Mouse (Mus musculus) midbrain, postnatal 0 days (tissue): Measurements from ENCODE around the gene Mmp19. TPM values are rescaled to one million over a fixed set of nuclear protein-coding genes. Genes with fewer than 3 reads are reported as not detected.
A peak's percentile ranks its signal among the peaks of the same experiment; 100 is the strongest.

Experiments
- ATAC-seq: fragments of 200-750 bp; cut with Nextera tagmentation; 2 replicates; pipeline ENCODE4 v1.8.0; 2017; ENCODE audit warnings: moderate number of reproducible peaks, mild to moderate bottlenecking, moderate TSS enrichment, moderate library complexity; ENCODE audit not compliant: low FRiP score
- DNase-seq: peaks from one replicate; pipeline ENCODE4 v3.0.0-alpha.2; 2015; ENCODE audit warnings: low spot score
- H3K27ac ChIP-seq: fragments of 300-500 bp; sonication (generic); 2 replicates; pipeline ENCODE4 v1.5.1; 2014; ENCODE audit warnings: low read depth, mild to moderate bottlenecking, low read length, mixed read lengths
- H3K27me3 ChIP-seq: fragments of 300-500 bp; sonication (generic); 2 replicates; pipeline ENCODE4 v1.6.1; 2014; ENCODE audit warnings: low read length, control low read depth, mixed read lengths; ENCODE audit not compliant: insufficient read depth
- H3K36me3 ChIP-seq: fragments of 300-500 bp; sonication (generic); 2 replicates; pipeline ENCODE4 v1.6.1; 2014; ENCODE audit warnings: low read length, control low read depth, mixed read lengths; ENCODE audit not compliant: insufficient read depth
- H3K4me1 ChIP-seq: fragments of 300-500 bp; sonication (generic); 2 replicates; pipeline ENCODE4 v1.6.1; 2014; ENCODE audit warnings: mild to moderate bottlenecking, control low read depth, antibody characterized with exemption, low read length, mixed read lengths; ENCODE audit not compliant: insufficient read depth
- H3K4me2 ChIP-seq: fragments of 300-500 bp; sonication (generic); 2 replicates; pipeline ENCODE4 v1.6.1; 2014; ENCODE audit warnings: low read depth, mild to moderate bottlenecking, low read length, mixed read lengths; ENCODE audit not compliant: poor library complexity, severe bottlenecking
- H3K4me3 ChIP-seq: fragments of 300-500 bp; sonication (generic); 2 replicates; pipeline ENCODE4 v1.5.1; 2014; ENCODE audit warnings: low read depth, mild to moderate bottlenecking, low read length, moderate library complexity
- H3K9ac ChIP-seq: fragments of 300-500 bp; sonication (generic); replicated peaks from 2 replicates; pipeline ENCODE4 v1.6.1; 2014; ENCODE audit warnings: mild to moderate bottlenecking, low read length, moderate library complexity, mixed read lengths; ENCODE audit not compliant: poor library complexity, severe bottlenecking
- H3K9me3 ChIP-seq: fragments of 300-500 bp; sonication (generic); 2 replicates; pipeline ENCODE4 v1.6.1; 2016; ENCODE audit warnings: low read length, control low read depth
- CTCF ChIP-seq: IDR thresholded peaks from 2 replicates; pipeline ENCODE4 v1.5.1; 2016; ENCODE audit warnings: antibody characterized with exemption, mild to moderate bottlenecking
- WGBS: fragments of 180-500 bp; shearing (Covaris S2); extraction: QIAGEN DNeasy Blood & Tissue Kit; methylation state at CpG from one replicate; pipeline ENCODE4 v1.1.7; 2014; 5-methylcytosine and 5-hydroxymethylcytosine counted together
- polyA plus RNA-seq: library from polyadenylated mRNA; unstranded; fragments of >200 nt; fragmentation: Nextera tagmentation; extraction: Ambion mirVana; gene quantifications from 2 replicates; pipeline ENCODE4 v1.2.1, GENCODE M21; 2015
- total RNA-seq: library from RNA; depleted of rRNA; stranded (reverse); fragments of >200 nt; gene quantifications from 2 replicates; pipeline ENCODE4 v1.2.3, GENCODE M21; 2014

The Mmp19 gene
- total and polyA plus RNA-seq, 2 experiments from 2014 or later, result 0.54 to 1.3 TPM

DNA sequence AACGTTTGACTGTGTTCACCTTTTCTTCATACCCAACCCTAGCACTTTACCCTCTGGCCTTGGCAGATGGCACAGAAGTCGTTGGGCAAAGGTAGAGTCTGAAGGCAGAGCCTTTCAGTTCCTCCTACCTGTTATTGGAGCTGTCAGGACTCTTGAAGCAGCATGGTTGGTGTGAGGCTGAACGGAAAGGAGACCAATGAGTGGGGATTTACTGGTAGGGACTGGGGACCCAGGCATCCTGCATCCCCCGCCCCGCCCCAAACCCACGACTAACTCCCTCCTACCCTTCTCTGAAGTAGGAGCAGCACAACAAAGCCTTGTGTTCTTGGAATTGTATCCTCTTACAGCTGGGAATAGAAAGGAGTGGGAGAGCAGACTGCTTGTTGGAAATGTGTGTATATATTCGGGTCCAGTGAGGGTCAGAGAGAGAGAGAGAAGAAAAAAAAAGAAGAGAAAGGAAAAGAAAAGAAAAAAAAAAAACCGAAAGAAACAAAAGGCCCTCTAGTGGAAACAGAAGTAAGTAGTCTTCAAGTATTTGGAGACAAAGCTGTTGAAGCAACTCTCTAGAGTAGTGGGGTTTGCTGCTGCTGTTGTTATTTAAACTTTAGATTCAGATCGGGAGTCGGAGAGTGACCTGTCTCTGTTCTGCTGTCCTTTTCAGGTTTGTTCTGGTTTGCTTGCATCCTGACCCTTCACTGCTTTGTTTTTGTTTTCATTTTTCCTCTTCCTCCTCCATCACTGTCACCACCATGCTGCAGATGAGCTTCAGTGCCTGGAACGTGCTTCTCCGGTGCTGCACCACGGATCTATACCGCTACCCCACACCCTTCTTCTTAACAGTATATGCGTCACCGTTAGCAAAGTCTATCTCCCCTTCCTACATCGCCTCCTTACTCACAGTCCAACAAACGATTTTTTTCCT is 45.8 kb upstream of the Mmp19 start, which contains the start of gene Dgka:
TSS of gene Dgka (minus strand) at position 176 of the 922 bp plus-strand sequence.
- WGBS, result 24% methylated on average over 18 of the region's 18 CpGs
- DNase-seq, result peak; percentile 8
- H3K27ac ChIP-seq, result no peak within 1 kb of the TSS

DNA sequence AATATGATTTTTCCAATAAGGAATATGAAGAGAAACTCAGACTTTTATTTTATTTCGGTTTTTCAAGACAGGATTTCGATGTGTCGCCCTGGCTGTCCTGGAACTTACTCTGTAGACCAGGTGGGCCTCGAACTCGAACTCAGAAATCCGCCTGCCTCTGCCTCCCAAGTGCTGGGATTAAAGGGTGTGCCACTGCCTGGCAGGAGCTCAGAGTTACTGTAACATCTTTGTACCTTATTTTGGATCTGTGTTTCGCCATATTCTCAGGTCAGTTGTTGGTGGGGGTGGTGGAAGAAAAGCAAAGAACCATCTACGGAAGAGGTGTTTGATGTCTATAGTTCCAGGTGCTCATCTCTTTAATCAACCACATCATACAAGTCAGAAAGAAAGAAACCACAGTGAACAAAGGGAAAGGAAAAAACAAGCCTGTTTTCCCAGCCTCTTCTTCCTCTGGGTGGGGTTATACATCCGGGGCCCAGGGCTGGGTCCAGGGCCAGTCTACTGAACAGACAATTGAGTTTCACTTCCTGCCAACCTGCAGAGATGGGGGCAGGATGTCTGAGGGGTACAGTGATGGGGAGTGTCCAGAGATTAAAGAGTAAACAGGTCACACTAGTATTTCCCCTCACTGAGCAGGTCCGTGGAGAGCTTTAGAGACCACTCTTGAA is 44.6 kb upstream of the Mmp19 start:
- ATAC-seq (no peak), DNase-seq (no peak)
- Histone ChIP-seq H3K27me3 (peaks cover 7% of the 10 kb centered on the region; the same call in 1 of the 2 replicates), H3K4me1 (peaks cover 6% of the 10 kb centered on the region; the same call in 1 of the 2 replicates), H3K4me2 (no peak overlapping the region), H3K9ac (no peak overlapping the region), H3K27ac (no peak overlapping the region), H3K36me3 (no peaks in the 10 kb centered on the region), H3K9me3 (no peaks in the 10 kb centered on the region), H3K4me3 (no peak overlapping the region)
- TF ChIP-seq CTCF, result no peak
- WGBS, result 94% methylated on average over 10 of the region's 10 CpGs

More for the DNA sequence above, 45.8 kb upstream of the Mmp19 start, which contains the start of gene Dgka:
- Histone ChIP-seq H3K9ac (peak within 1 kb of the TSS; percentile 66), H3K9me3 (no peaks in the 10 kb centered on the region), H3K4me1 (peaks cover 6% of the 10 kb centered on the region; the same call in 1 of the 2 replicates), H3K4me2 (peak within 1 kb of the TSS; percentile 99), H3K4me3 (peak within 1 kb of the TSS; percentile 68), H3K36me3 (no peaks in the 10 kb centered on the region), H3K27me3 (peaks cover 7% of the 10 kb centered on the region; the same call in 1 of the 2 replicates)
- TF ChIP-seq CTCF, result peak; percentile 50
- no peak for ATAC-seq

GRCm38 (mm10) chr10:128746972-128747645 is 43.6 kb upstream of the Mmp19 start:
- ATAC-seq, result no peak
- peaks cover 6% of the 10 kb centered on the region; the same call in 1 of the 2 replicates for H3K27me3 ChIP-seq
- no peak for DNase-seq
- peak overlapping the region; percentile 91 for H3K27ac ChIP-seq
- peak overlapping the region; percentile 88 for H3K4me2 ChIP-seq
- 40% methylated on average over 9 of the region's 9 CpGs for WGBS
- H3K9ac ChIP-seq, result peak overlapping the region; percentile 78; the same call in 1 of the 2 replicates
- TF ChIP-seq CTCF, result no peak
- peak overlapping the region; percentile 66 for H3K4me3 ChIP-seq
- no peaks in the 10 kb centered on the region for H3K36me3 ChIP-seq
- H3K9me3 ChIP-seq, result no peaks in the 10 kb centered on the region
- peaks cover 6% of the 10 kb centered on the region; the same call in 1 of the 2 replicates for H3K4me1 ChIP-seq

GRCm38 (mm10) chr10:128747646-128748251 is 43.0 kb upstream of the Mmp19 start, which contains the start of gene Pym1:
Pym1 (plus strand) TSS chr10:128747889.
- peak within 1 kb of the TSS; percentile 78 for H3K9ac ChIP-seq
- DNase-seq (peak; percentile 34), ATAC-seq (peak; percentile 52)
- H3K36me3 ChIP-seq, result no peaks in the 10 kb centered on the region
- no peaks in the 10 kb centered on the region for H3K27me3 ChIP-seq
- H3K4me2 ChIP-seq, result peak within 1 kb of the TSS; percentile 88
- peak within 1 kb of the TSS; percentile 91 for H3K27ac ChIP-seq
- TF ChIP-seq CTCF, result no peak
- under 1% methylated on average over 36 of the region's 36 CpGs for WGBS
- peak within 1 kb of the TSS; percentile 66 for H3K4me3 ChIP-seq
- peaks cover 6% of the 10 kb centered on the region; the same call in 1 of the 2 replicates for H3K4me1 ChIP-seq
- no peaks in the 10 kb centered on the region for H3K9me3 ChIP-seq

DNA sequence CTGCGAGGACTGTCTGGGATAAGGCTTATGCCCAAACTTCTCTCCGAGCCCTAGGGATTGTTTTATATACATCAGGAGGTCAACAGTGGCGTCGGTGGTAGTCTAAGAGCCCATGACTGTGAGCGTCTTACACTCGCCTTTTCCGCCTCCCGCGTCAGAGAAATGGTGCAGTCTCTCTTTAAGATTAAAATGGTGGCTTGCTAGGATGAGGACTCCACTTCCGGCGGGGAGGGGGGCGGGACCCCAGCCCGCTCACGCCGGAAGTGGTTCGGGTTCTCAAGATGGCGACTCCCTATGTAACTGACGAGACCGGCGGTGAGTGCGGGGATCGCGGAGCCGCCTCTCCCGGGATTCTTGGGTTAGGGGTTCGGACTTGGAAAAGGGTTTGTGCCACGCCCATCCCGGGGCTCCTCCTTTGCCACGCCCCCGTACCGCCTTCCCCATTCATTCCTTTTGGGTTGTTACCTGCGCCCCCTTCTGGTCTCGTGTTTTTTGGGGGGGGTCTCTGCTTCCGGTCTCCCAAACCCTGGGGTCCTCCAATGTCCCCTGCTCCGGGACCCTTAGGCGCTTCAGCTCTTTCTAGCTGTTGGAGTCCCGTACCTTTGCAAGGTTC is 42.4 kb upstream of the Mmp19 start:
- peak overlapping the region; percentile 78 for H3K9ac ChIP-seq
- peak; percentile 65 for TF ChIP-seq CTCF
- H3K27me3 ChIP-seq, result no peaks in the 10 kb centered on the region
- H3K27ac ChIP-seq, result peak overlapping the region; percentile 91
- peak overlapping the region; percentile 88 for H3K4me2 ChIP-seq
- WGBS, result under 1% methylated on average over 37 of the region's 37 CpGs
- peak overlapping the region; percentile 66 for H3K4me3 ChIP-seq
- DNase-seq, result peak; percentile 95
- peaks cover 6% of the 10 kb centered on the region; the same call in 1 of the 2 replicates for H3K4me1 ChIP-seq
- H3K36me3 ChIP-seq, result no peaks in the 10 kb centered on the region
- ATAC-seq, result peak; percentile 93
- H3K9me3 ChIP-seq, result no peaks in the 10 kb centered on the region
